Mouse (Mus musculus) spleen, adult 10 weeks (tissue): ENCODE results near the gene Ifne. TPM values are rescaled to one million over a fixed set of nuclear protein-coding genes. Genes with fewer than 3 reads are reported as not detected.

ENCODE experiments used
- polyA plus RNA-seq: library from polyadenylated mRNA; stranded (reverse); fragments of 350-450 nt; fragmentation: Illumina TruSeq; extraction: RNeasy Lipid Tissue Mini Kit (QIAGEN cat#74804); gene quantifications from one replicate; pipeline ENCODE4 v1.2.3, GENCODE M21; 2015; ENCODE audit warnings: low replicate concordance; ENCODE audit not compliant: insufficient read depth

Ifne gene
- not detected for polyA plus RNA-seq

GRCm38 (mm10) chr4:88880101-88880500, at the start of gene Ifne:
Gene Ifne, minus strand, starts transcription at chr4:88880201.

DNA sequence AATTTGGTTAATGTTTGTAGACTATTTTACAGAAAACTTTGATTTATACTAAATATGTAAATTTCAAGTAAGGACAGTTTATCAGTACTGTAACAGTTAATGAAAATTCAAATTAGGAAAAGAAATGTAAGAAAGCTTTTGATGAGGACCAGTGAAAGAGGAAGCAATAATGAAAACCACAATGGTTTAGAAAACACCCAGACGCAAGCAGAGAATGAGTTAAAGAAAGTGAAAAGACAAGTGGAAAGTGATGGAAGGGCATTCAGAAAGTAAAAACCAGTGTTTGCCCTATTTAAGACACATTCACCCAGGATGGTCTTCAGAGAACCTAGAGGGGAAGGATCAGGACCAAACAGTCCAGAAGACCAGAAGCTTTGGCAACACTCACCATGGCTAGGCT, 30.3 kb downstream of the Ifne start, which contains the start of gene Ifna1:
TSS of gene Ifna1 (plus strand) at position 390 of the 400 bp plus-strand sequence.

GRCm38 (mm10) chr4:88841438-88841911, 38.5 kb downstream of the Ifne start, which contains the start of gene Ifna4:
Gene Ifna4, plus strand, starts transcription at chr4:88841861.

GRCm38 (mm10) chr4:88835225-88835624, 44.8 kb downstream of the Ifne start, which contains the start of gene Ifna5:
Gene Ifna5, plus strand, starts transcription at chr4:88835525.

Other genes with a start within 250 kb of the Ifne start
- not detected for gene C87499, start 245.8 kb downstream of the Ifne start, polyA plus RNA-seq
- gene Ifna13, start 235.7 kb downstream of the Ifne start, polyA plus RNA-seq: not detected
- not detected for gene Ifna16, start 203.3 kb downstream of the Ifne start, polyA plus RNA-seq
- not detected for gene Ifna2, start 196.3 kb downstream of the Ifne start, polyA plus RNA-seq
- not detected for gene Ifnab, start 188.8 kb downstream of the Ifne start, polyA plus RNA-seq
- not detected for gene Gm26566, start 158.4 kb downstream of the Ifne start, polyA plus RNA-seq
- gene Klhl9, start 157.7 kb downstream of the Ifne start, polyA plus RNA-seq: 49.2 TPM
- gene Gm13271, start 125.3 kb downstream of the Ifne start, polyA plus RNA-seq: not detected
- gene Gm13283, start 120.1 kb downstream of the Ifne start, polyA plus RNA-seq: not detected
- not detected for gene Gm13290, start 106.4 kb downstream of the Ifne start, polyA plus RNA-seq
- gene Gm13289, start 103.3 kb downstream of the Ifne start, polyA plus RNA-seq: not detected
- not detected for gene Gm13272, start 100.4 kb downstream of the Ifne start, polyA plus RNA-seq
- not detected for gene Ifnz, start 98.1 kb downstream of the Ifne start, polyA plus RNA-seq
- gene Gm13276, start 94.5 kb downstream of the Ifne start, polyA plus RNA-seq: not detected
- gene Gm13277, start 91.6 kb downstream of the Ifne start, polyA plus RNA-seq: not detected
- gene Gm13278, start 88.7 kb downstream of the Ifne start, polyA plus RNA-seq: not detected
- not detected for gene Gm13275, start 85.7 kb downstream of the Ifne start, polyA plus RNA-seq
- gene Gm13279, start 82.8 kb downstream of the Ifne start, polyA plus RNA-seq: not detected
- gene Gm13285, start 80.5 kb downstream of the Ifne start, polyA plus RNA-seq: not detected
- not detected for gene Gm13287, start 76.9 kb downstream of the Ifne start, polyA plus RNA-seq
- not detected for gene Gm13288, start 74.7 kb downstream of the Ifne start, polyA plus RNA-seq
- gene Ifna7, start 64.0 kb downstream of the Ifne start, polyA plus RNA-seq: not detected
- not detected for gene Ifna11, start 60.2 kb downstream of the Ifne start, polyA plus RNA-seq
- not detected for gene Ifna6, start 52.8 kb downstream of the Ifne start, polyA plus RNA-seq
- gene Ifna5, start 44.7 kb downstream of the Ifne start, polyA plus RNA-seq: not detected
- not detected for gene Ifna4, start 38.3 kb downstream of the Ifne start, polyA plus RNA-seq
- not detected for gene Ifna1, start 30.1 kb downstream of the Ifne start, polyA plus RNA-seq